Mouse (Mus musculus): ENCODE results near the gene Egfem1. TPM values are rescaled to one million over a fixed set of nuclear protein-coding genes. Genes with fewer than 3 reads are reported as not detected.

Gene Egfem1
- total and polyA plus RNA-seq, 3 experiments = 0.04 TPM; not detected in 2

GRCm38 (mm10) chr3:29047273-29047932 is 34.4 kb upstream of the Egfem1 start:
- 51% methylated on average over 14 of the region's 14 CpGs for WGBS
- Histone ChIP-seq H3K27ac (no peak overlapping the region), H3K4me3 (no peak overlapping the region), H3K27me3 (ENCODE audit: control insufficient read depth, insufficient read depth, low read length) (peaks cover 2% of the 10 kb centered on the region; the same call in 1 of the 2 replicates), H3K9ac (ENCODE audit: low read depth, low read length) (no peak overlapping the region), H3K36me3 (ENCODE audit: control insufficient read depth, insufficient read depth, low read length) (no peaks in the 10 kb centered on the region), H3K79me2 (replicated peaks; ENCODE audit: control insufficient read depth, insufficient read depth, low read length) (no peaks in the 10 kb centered on the region), H3K4me1 (ENCODE audit: control insufficient read depth, insufficient read depth, low read length) (no peaks in the 10 kb centered on the region)
- intact Hi-C loops (cut with DNase I) = no loop called here
- TF ChIP-seq CTCF (IDR thresholded peaks at IDR 0.05) (no peak), EP300 (IDR thresholded peaks at IDR 0.05; ENCODE audit: insufficient read depth, low read depth, low read length) (no peak), POLR2A (IDR thresholded peaks at IDR 0.05; ENCODE audit: insufficient read depth, low read depth, low read length) (no peak)
- DNase-seq = no peak

GRCm38 (mm10) chr3:29063156-29063555 is 18.7 kb upstream of the Egfem1 start:
- H3K9ac ChIP-seq (ENCODE audit: low read depth, low read length) = no peak overlapping the region
- H3K27me3 ChIP-seq (ENCODE audit: control insufficient read depth, insufficient read depth, low read length) = no peaks in the 10 kb centered on the region
- no peaks in the 10 kb centered on the region for H3K4me1 ChIP-seq (ENCODE audit: control insufficient read depth, insufficient read depth, low read length)
- no peak for DNase-seq
- intact Hi-C loops (cut with DNase I) = no loop called here
- H3K79me2 ChIP-seq (replicated peaks; ENCODE audit: control insufficient read depth, insufficient read depth, low read length) = no peaks in the 10 kb centered on the region
- H3K27ac ChIP-seq = no peak overlapping the region
- H3K36me3 ChIP-seq (ENCODE audit: control insufficient read depth, insufficient read depth, low read length) = no peaks in the 10 kb centered on the region
- 64% methylated on average over 4 of the region's 4 CpGs for WGBS
- TF ChIP-seq EP300 (IDR thresholded peaks at IDR 0.05; ENCODE audit: insufficient read depth, low read depth, low read length) (no peak), CTCF (IDR thresholded peaks at IDR 0.05) (no peak), POLR2A (IDR thresholded peaks at IDR 0.05; ENCODE audit: insufficient read depth, low read depth, low read length) (no peak)
- H3K4me3 ChIP-seq = no peak overlapping the region

- no peak for DNase-seq
- no peak overlapping the region for H3K27ac ChIP-seq
- no peaks in the 10 kb centered on the region for H3K4me1 ChIP-seq (ENCODE audit: control insufficient read depth, insufficient read depth, low read length)
- H3K9ac ChIP-seq (ENCODE audit: low read depth, low read length) = no peak overlapping the region
- H3K79me2 ChIP-seq (replicated peaks; ENCODE audit: control insufficient read depth, insufficient read depth, low read length) = no peaks in the 10 kb centered on the region
- no peaks in the 10 kb centered on the region for H3K27me3 ChIP-seq (ENCODE audit: control insufficient read depth, insufficient read depth, low read length)
- H3K36me3 ChIP-seq (ENCODE audit: control insufficient read depth, insufficient read depth, low read length) = no peaks in the 10 kb centered on the region
- 76% methylated on average over 6 of the region's 6 CpGs for WGBS
- H3K4me3 ChIP-seq = no peak overlapping the region
- TF ChIP-seq POLR2A (IDR thresholded peaks at IDR 0.05; ENCODE audit: insufficient read depth, low read depth, low read length) = no peak
- TF ChIP-seq CTCF (IDR thresholded peaks at IDR 0.05) = no peak
- no peak for TF ChIP-seq EP300 (IDR thresholded peaks at IDR 0.05; ENCODE audit: insufficient read depth, low read depth, low read length)
- intact Hi-C loops (cut with DNase I) = no loop called here
Measured at GRCm38 (mm10) chr3:29068428-29069098, 13.3 kb upstream of the Egfem1 start.

- Histone ChIP-seq H3K79me2 (replicated peaks; ENCODE audit: control insufficient read depth, insufficient read depth, low read length) (no peaks in the 10 kb centered on the region), H3K36me3 (ENCODE audit: control insufficient read depth, insufficient read depth, low read length) (no peaks in the 10 kb centered on the region), H3K4me3 (no peak overlapping the region), H3K27me3 (ENCODE audit: control insufficient read depth, insufficient read depth, low read length) (no peaks in the 10 kb centered on the region), H3K9ac (ENCODE audit: low read depth, low read length) (no peak overlapping the region), H3K4me1 (ENCODE audit: control insufficient read depth, insufficient read depth, low read length) (no peaks in the 10 kb centered on the region), H3K27ac (no peak overlapping the region)
- DNase-seq = no peak
- WGBS = 50% methylated on average over 4 of the region's 4 CpGs
- TF ChIP-seq EP300 (IDR thresholded peaks at IDR 0.05; ENCODE audit: insufficient read depth, low read depth, low read length) (no peak), POLR2A (IDR thresholded peaks at IDR 0.05; ENCODE audit: insufficient read depth, low read depth, low read length) (no peak), CTCF (IDR thresholded peaks at IDR 0.05) (no peak)
- intact Hi-C loops (cut with DNase I) = no loop called here
Measured at GRCm38 (mm10) chr3:29071315-29071714, 10.5 kb upstream of the Egfem1 start.

GRCm38 (mm10) chr3:29081517-29081916 is 306 bp upstream of the Egfem1 start:
- no peak for DNase-seq
- 30% methylated on average over 13 of the region's 13 CpGs for WGBS

More at GRCm38 (mm10) chr3:29081517-29081916, 306 bp upstream of the Egfem1 start:
- no peaks in the 10 kb centered on the region for H3K79me2 ChIP-seq (replicated peaks; ENCODE audit: control insufficient read depth, insufficient read depth, low read length)
- H3K4me3 ChIP-seq = no peak overlapping the region
- no peak overlapping the region for H3K27ac ChIP-seq
- no peak for TF ChIP-seq EP300 (IDR thresholded peaks at IDR 0.05; ENCODE audit: insufficient read depth, low read depth, low read length)
- no peak for TF ChIP-seq POLR2A (IDR thresholded peaks at IDR 0.05; ENCODE audit: insufficient read depth, low read depth, low read length)
- no peak for TF ChIP-seq CTCF (IDR thresholded peaks at IDR 0.05)
- peaks cover 4% of the 10 kb centered on the region for H3K27me3 ChIP-seq (ENCODE audit: control insufficient read depth, insufficient read depth, low read length)
- no peak overlapping the region for H3K9ac ChIP-seq (ENCODE audit: low read depth, low read length)
- no peaks in the 10 kb centered on the region for H3K36me3 ChIP-seq (ENCODE audit: control insufficient read depth, insufficient read depth, low read length)
- intact Hi-C loops (cut with DNase I) = no loop called here
- H3K4me1 ChIP-seq (ENCODE audit: control insufficient read depth, insufficient read depth, low read length) = no peaks in the 10 kb centered on the region

Measured in heart, adult 2 months (tissue).